Mouse (Mus musculus): ENCODE data around the gene Celf2. TPM values are rescaled to one million over a fixed set of nuclear protein-coding genes. Genes with fewer than 3 reads are reported as not detected.

Celf2 gene
- polyA plus RNA-seq, 1 experiment: 40.8 TPM

DNA sequence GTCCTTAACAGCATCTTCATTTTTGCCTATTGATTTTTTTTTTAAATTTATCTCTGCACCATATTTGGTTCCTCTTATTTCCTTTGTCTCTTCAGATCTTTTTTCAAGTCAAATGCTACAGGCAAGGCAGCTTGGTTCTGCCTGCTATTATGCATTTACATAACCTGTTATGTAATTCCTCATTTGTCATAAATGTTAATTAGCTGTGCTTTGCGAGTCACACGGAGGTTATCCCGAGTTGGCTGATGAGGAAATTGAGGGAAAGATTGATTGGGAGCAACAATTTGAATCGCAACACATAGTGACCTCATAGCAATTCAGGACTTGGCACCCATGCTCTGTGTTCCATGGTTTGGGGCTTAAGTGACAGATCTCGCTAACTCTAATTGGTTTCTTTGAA, 158.1 kb downstream of the Celf2 start:
- no peak for DNase-seq (ENCODE audit: low read depth in 1 of 2, low spot score in 2 of 2)
- 86% methylated on average over 5 of the region's 5 CpGs for WGBS

DNA sequence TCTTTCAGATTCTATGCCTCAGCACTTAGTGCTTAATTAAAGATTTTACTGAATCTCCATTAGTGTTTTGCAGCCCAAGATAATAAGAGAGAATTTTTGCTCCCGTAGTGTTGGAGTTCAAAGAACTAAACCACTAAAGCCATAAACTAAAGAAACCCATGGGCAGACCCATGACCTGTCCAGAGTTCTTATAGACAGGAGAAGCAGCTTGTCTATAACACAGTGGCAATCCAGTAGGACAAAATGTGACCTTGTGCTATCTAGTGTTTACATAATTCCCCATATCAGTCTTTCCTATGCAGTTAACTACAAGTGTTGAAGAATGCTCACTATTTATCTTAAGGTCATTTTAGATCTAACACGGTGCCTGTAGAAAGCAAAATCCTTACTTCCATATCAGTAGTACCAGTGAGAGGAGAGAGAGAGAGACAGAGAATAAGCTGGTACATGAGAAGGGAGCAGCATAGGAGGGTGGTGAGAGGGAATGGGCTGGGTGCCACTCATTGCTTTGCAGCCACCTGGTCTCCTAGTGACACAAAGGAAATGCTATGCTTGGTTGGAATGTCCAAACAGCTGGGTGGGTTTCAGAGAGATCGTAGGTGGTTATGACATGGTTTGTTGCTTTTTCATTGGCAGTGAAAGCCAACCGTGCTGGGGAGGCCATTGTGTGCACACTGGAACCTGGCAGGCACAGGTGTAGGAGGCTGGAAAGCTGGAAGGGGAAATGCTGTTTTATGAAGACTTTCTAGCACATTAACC, 162.5 kb downstream of the Celf2 start:
- no peaks in the 10 kb centered on the region for H3K36me3 ChIP-seq (ENCODE audit: control insufficient read depth, insufficient read depth, low read length)
- no peak overlapping the region for H3K4me3 ChIP-seq (ENCODE audit: extremely low read depth, insufficient read depth, insufficient read length)
- TF ChIP-seq CTCF (IDR thresholded peaks at IDR 0.05; ENCODE audit: extremely low read depth, insufficient read depth, insufficient read length, insufficient replicate concordance) (no peak), POLR2A (IDR thresholded peaks at IDR 0.05; ENCODE audit: low read depth, low read length) (no peak)
- DNase-seq (ENCODE audit: low read depth in 1 of 2, low spot score in 2 of 2): no peak
- no peaks in the 10 kb centered on the region for H3K4me1 ChIP-seq (ENCODE audit: control insufficient read depth, insufficient read depth, insufficient read length)
- no peaks in the 10 kb centered on the region for H3K27me3 ChIP-seq (ENCODE audit: control insufficient read depth, insufficient read depth, low read length)
- 84% methylated on average over 4 of the region's 4 CpGs for WGBS
- H3K27ac ChIP-seq (ENCODE audit: insufficient read depth, low read length): no peak overlapping the region

More for the DNA sequence above, 158.1 kb downstream of the Celf2 start:
- no peaks in the 10 kb centered on the region for H3K36me3 ChIP-seq (ENCODE audit: control insufficient read depth, insufficient read depth, low read length)
- no peaks in the 10 kb centered on the region for H3K4me1 ChIP-seq (ENCODE audit: control insufficient read depth, insufficient read depth, insufficient read length)
- no peak overlapping the region for H3K4me3 ChIP-seq (ENCODE audit: extremely low read depth, insufficient read depth, insufficient read length)
- no peaks in the 10 kb centered on the region for H3K27me3 ChIP-seq (ENCODE audit: control insufficient read depth, insufficient read depth, low read length)
- H3K27ac ChIP-seq (ENCODE audit: insufficient read depth, low read length): no peak overlapping the region
- TF ChIP-seq POLR2A (IDR thresholded peaks at IDR 0.05; ENCODE audit: low read depth, low read length): no peak
- TF ChIP-seq CTCF (IDR thresholded peaks at IDR 0.05; ENCODE audit: extremely low read depth, insufficient read depth, insufficient read length, insufficient replicate concordance): no peak

GRCm38 (mm10) chr2:7344951-7345350, 164.4 kb downstream of the Celf2 start:
- no peak overlapping the region for H3K27ac ChIP-seq (ENCODE audit: insufficient read depth, low read length)
- TF ChIP-seq POLR2A (IDR thresholded peaks at IDR 0.05; ENCODE audit: low read depth, low read length) (no peak), CTCF (IDR thresholded peaks at IDR 0.05; ENCODE audit: extremely low read depth, insufficient read depth, insufficient read length, insufficient replicate concordance) (no peak)
- no peaks in the 10 kb centered on the region for H3K36me3 ChIP-seq (ENCODE audit: control insufficient read depth, insufficient read depth, low read length)
- no peaks in the 10 kb centered on the region for H3K27me3 ChIP-seq (ENCODE audit: control insufficient read depth, insufficient read depth, low read length)
- WGBS: 84% methylated on average over 2 of the region's 2 CpGs
- H3K4me3 ChIP-seq (ENCODE audit: extremely low read depth, insufficient read depth, insufficient read length): no peak overlapping the region
- DNase-seq (ENCODE audit: low read depth in 1 of 2, low spot score in 2 of 2): no peak
- H3K4me1 ChIP-seq (ENCODE audit: control insufficient read depth, insufficient read depth, insufficient read length): no peaks in the 10 kb centered on the region

DNA sequence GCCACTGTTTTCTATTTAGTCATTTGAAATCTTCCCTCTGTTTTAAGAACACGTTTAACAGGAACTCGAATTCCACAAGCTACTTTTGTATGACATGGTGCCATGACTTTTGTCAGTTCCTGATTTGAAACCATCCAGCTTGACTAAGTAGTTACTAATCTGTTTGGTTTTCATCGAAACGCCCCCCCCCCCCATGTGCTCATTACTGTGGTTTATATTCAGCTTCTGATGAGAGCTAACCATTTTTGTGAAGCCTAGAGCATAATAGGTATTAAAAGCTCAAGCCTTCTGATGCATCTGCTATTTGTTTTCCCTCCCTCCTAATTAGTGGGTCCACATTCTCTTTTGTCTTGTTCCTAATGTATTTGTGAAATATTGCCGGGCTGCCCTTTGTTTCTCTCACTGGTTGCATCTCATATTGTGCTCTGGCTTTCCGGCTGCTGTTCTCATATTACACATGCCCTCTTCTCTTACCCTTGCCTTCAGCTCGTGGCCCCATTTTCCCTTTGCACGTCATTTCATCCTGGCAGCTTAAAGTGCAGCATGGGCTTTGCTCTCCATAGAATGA, 166.4 kb downstream of the Celf2 start:
- Histone ChIP-seq H3K36me3 (ENCODE audit: control insufficient read depth, insufficient read depth, low read length) (no peaks in the 10 kb centered on the region), H3K27me3 (ENCODE audit: control insufficient read depth, insufficient read depth, low read length) (no peaks in the 10 kb centered on the region), H3K27ac (ENCODE audit: insufficient read depth, low read length) (no peak overlapping the region), H3K4me1 (ENCODE audit: control insufficient read depth, insufficient read depth, insufficient read length) (no peaks in the 10 kb centered on the region), H3K4me3 (ENCODE audit: extremely low read depth, insufficient read depth, insufficient read length) (no peak overlapping the region)
- TF ChIP-seq POLR2A (IDR thresholded peaks at IDR 0.05; ENCODE audit: low read depth, low read length): no peak
- no peak for TF ChIP-seq CTCF (IDR thresholded peaks at IDR 0.05; ENCODE audit: extremely low read depth, insufficient read depth, insufficient read length, insufficient replicate concordance)
- no peak for DNase-seq (ENCODE audit: low read depth in 1 of 2, low spot score in 2 of 2)
- 85% methylated on average over 8 of the region's 8 CpGs for WGBS

DNA sequence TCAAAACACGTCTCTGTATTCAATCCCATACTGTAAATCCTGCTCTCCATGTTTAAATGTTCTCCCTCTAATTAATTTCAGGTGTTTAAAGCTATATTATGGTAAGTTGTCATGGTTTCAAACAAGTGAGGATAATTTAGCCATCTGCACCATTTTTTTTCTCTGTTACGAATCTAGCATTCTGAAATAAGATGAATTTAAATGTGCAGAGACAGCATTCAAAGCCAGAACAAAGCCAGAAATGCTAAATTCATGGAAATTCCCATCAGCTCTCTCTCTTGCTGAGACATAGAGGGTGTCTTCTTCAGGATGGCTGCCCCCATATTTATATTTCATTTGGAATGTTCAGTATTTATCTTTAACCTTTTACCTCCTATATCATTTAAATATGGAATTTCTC, 174.5 kb downstream of the Celf2 start:
- no peaks in the 10 kb centered on the region for H3K4me1 ChIP-seq (ENCODE audit: control insufficient read depth, insufficient read depth, insufficient read length)
- H3K27me3 ChIP-seq (ENCODE audit: control insufficient read depth, insufficient read depth, low read length): no peaks in the 10 kb centered on the region
- DNase-seq (ENCODE audit: low read depth in 1 of 2, low spot score in 2 of 2): no peak
- TF ChIP-seq CTCF (IDR thresholded peaks at IDR 0.05; ENCODE audit: extremely low read depth, insufficient read depth, insufficient read length, insufficient replicate concordance) (no peak), POLR2A (IDR thresholded peaks at IDR 0.05; ENCODE audit: low read depth, low read length) (no peak)
- WGBS: 86% methylated on average over 2 of the region's 2 CpGs
- H3K36me3 ChIP-seq (ENCODE audit: control insufficient read depth, insufficient read depth, low read length): no peaks in the 10 kb centered on the region
- H3K27ac ChIP-seq (ENCODE audit: insufficient read depth, low read length): no peak overlapping the region
- H3K4me3 ChIP-seq (ENCODE audit: extremely low read depth, insufficient read depth, insufficient read length): no peak overlapping the region

DNA sequence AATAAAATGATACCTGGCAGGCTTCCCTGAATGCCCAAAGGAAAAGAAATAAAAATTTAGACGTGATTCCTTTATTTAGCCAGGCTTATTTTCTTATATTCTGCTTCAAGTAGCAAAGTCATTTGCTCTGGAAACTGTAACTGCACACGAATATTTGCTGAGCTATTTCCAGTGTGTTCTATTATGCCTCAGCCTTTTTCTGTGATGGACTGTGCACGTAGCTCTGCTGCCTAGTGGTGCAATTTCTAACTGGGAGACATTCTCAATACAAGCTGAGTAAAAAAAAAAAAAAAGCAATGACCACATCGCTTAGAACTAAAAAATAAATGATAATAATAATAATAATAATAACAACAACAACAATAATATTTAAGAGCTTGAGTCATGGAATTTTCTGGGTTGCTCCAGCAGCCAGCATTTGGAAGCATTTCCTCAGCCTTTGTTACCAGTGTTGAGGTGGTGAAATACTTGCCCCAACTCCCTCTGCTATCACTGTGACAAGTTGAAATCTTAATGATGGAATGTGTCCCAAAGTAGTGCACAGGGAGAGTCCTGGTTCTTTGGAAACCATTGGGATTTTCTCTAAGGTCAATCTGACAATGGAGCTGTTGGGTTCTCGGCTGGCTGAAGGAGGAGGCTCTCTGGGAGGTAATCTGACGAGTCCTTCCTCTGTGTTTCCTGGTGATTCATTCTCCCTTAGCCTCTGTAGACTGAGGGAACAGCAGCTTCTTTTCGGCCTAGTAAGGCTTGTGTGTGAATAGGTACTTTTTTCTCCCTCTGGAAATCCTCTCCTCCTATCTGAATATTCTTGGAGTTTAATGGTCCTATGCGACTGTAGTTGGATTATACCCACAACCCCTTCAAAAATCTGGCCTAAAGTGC, 181.1 kb downstream of the Celf2 start:
- DNase-seq (ENCODE audit: low read depth in 1 of 2, low spot score in 2 of 2): no peak
- no peaks in the 10 kb centered on the region for H3K27me3 ChIP-seq (ENCODE audit: control insufficient read depth, insufficient read depth, low read length)
- H3K4me3 ChIP-seq (ENCODE audit: extremely low read depth, insufficient read depth, insufficient read length): no peak overlapping the region
- no peaks in the 10 kb centered on the region for H3K4me1 ChIP-seq (ENCODE audit: control insufficient read depth, insufficient read depth, insufficient read length)
- WGBS: 78% methylated on average over 8 of the region's 8 CpGs
- H3K27ac ChIP-seq (ENCODE audit: insufficient read depth, low read length): no peak overlapping the region
- no peak for TF ChIP-seq POLR2A (IDR thresholded peaks at IDR 0.05; ENCODE audit: low read depth, low read length)
- TF ChIP-seq CTCF (IDR thresholded peaks at IDR 0.05; ENCODE audit: extremely low read depth, insufficient read depth, insufficient read length, insufficient replicate concordance): no peak
- H3K36me3 ChIP-seq (ENCODE audit: control insufficient read depth, insufficient read depth, low read length): no peaks in the 10 kb centered on the region
